Comparison of ENCODE assay signal across 12 mouse cellular contexts in the genomic region with DNA sequence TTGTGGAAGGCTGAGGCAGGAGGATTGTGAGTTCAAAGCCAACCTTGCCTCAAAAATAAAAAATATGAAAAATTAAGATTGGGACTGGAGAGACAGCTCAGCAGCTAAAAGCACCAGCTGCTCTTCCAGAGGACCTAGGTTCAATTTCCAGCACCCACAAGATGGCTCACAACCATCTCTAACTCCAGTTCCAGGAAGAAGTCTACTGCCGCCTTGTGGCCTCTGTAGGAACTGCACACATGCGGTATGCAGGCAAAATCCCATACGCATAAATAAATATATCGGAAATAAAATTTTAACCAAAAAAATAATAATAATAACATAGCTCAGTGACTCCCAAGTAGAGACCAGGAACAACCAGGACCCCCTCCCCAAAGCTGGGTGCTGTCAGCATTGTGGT. TPM values are rescaled to one million over a fixed set of nuclear protein-coding genes. Genes with fewer than 3 reads are reported as not detected.
A peak's percentile ranks its signal among the peaks of the same experiment; 100 is the strongest.
DNase-seq lines count a peak whose midpoint lies in the region; ATAC-seq and TF ChIP-seq lines count a peak whose summit lies in the region.
"Had no signal": no experiment of that assay in that cellular context is flagged by ENCODE, and none has a peak within 500 bp of the region (broad histone marks: within the 10 kb centered on the region; RNA-seq: fewer than 3 reads in every experiment).

No protein-coding gene starts in this region.

- no peak for ATAC-seq in cerebellum, adult (ENCODE audit: insufficient number of reproducible peaks, low FRiP score, low TSS enrichment)
- ATAC-seq in Patski, result no peak
- no peak for ATAC-seq in hindbrain, embryonic 14.5 days (ENCODE audit: low FRiP score)
- ATAC-seq: hindbrain, embryonic 16.5 days had no signal

- POLR2A ChIA-PET in Patski (lab: Charles Lee), result no interaction called here

- no peak for TF ChIP-seq POLR2A in lung, adult 2 months (IDR thresholded peaks at IDR 0.05; ENCODE audit: borderline replicate concordance, extremely low read depth, low read depth, low read length)
- TF ChIP-seq POLR2A in small intestine, adult 2 months (IDR thresholded peaks at IDR 0.05; ENCODE audit: low read depth, low read length), result no peak

- no peak overlapping the region for H3K27ac ChIP-seq in small intestine, adult 2 months (ENCODE audit: insufficient read depth, low read depth, low read length)
- H3K27ac ChIP-seq in hindbrain, embryonic 14.5 days, result no peak overlapping the region

- peak; percentile 23 to 48 for DNase-seq in cerebellum, postnatal 10 days
- DNase-seq in lung, adult 2 months, result no peak
- no peak for DNase-seq in lung, postnatal 25 days (ENCODE audit: low spot score)
- DNase-seq in Patski (ENCODE audit: low read depth, low spot score), result no peak
- no peak for DNase-seq in gastrocnemius, adult 18-20 months (ENCODE audit: low spot score)
- no peak for DNase-seq in hindbrain, embryonic 14.5 days (ENCODE audit: low spot score)
- DNase-seq: adrenal gland, adult 2 months had no signal

- 0 out of 2 replicates have a peak, but pooled peaks have one; percentile 16 for TF ChIP-seq CTCF in lung, adult 2 months (IDR thresholded peaks at IDR 0.05; ENCODE audit: insufficient read depth, low read length)
- TF ChIP-seq CTCF in Patski (IDR thresholded peaks at IDR 0.05), result peak; percentile 58
- peak; percentile 52; the same call in 1 of the 2 replicates for TF ChIP-seq CTCF in small intestine, adult 2 months (IDR thresholded peaks at IDR 0.05; ENCODE audit: extremely low read depth, insufficient read length, insufficient replicate concordance, low read depth, low read length)

- in situ Hi-C loops in Patski (cut with MboI; ENCODE audit: low pct_unique_long_range_greater_than_20kb), result loop anchor here (10.0 kb wide), 1 partner anchor 242 kb away; no protein-coding TSS in a partner anchor

- no peaks in the 10 kb centered on the region for H3K36me3 ChIP-seq in small intestine, adult 2 months (ENCODE audit: control insufficient read depth, insufficient read depth, low read length)
- no peaks in the 10 kb centered on the region for H3K36me3 ChIP-seq in hindbrain, embryonic 14.5 days (replicated peaks; ENCODE audit: control insufficient read depth, insufficient read depth)

- CTCF ChIA-PET in Patski (lab: Charles Lee), result no interaction called here

- peaks cover 7% of the 10 kb centered on the region for H3K27me3 ChIP-seq in Patski
- H3K27me3 ChIP-seq in small intestine, adult 2 months (ENCODE audit: control insufficient read depth, insufficient read depth, low read length), result no peaks in the 10 kb centered on the region
- no peaks in the 10 kb centered on the region for H3K27me3 ChIP-seq in hindbrain, embryonic 14.5 days (ENCODE audit: control insufficient read depth, insufficient read depth, low read length)

- H3K4me2 ChIP-seq in hindbrain, embryonic 14.5 days (replicated peaks), result no peak overlapping the region

- H3K9ac ChIP-seq in hindbrain, embryonic 14.5 days, result no peak overlapping the region

- H3K9me3 ChIP-seq in hindbrain, embryonic 14.5 days (ENCODE audit: control insufficient read depth, low read length), result no peaks in the 10 kb centered on the region
- H3K9me3 ChIP-seq: megakaryocyte, embryonic 14.5 days had no signal

- peaks cover 4% of the 10 kb centered on the region for H3K4me1 ChIP-seq in lung, adult 2 months (ENCODE audit: control insufficient read depth, insufficient read depth, low read length)
- H3K4me1 ChIP-seq in small intestine, adult 2 months (ENCODE audit: control insufficient read depth, insufficient read depth, insufficient read length, low read length), result peaks cover 12% of the 10 kb centered on the region; the same call in 1 of the 2 replicates
- H3K4me1 ChIP-seq in hindbrain, embryonic 14.5 days (replicated peaks; ENCODE audit: control insufficient read depth, insufficient read depth, low read length), result no peaks in the 10 kb centered on the region

- no peak overlapping the region for H3K4me3 ChIP-seq in lung, adult 2 months (replicated peaks; ENCODE audit: extremely low read depth, low read depth, low read length)
- no peak overlapping the region for H3K4me3 ChIP-seq in small intestine, adult 2 months (ENCODE audit: low read depth, low read length)
- H3K4me3 ChIP-seq in hindbrain, embryonic 14.5 days (replicated peaks; ENCODE audit: low read length), result no peak overlapping the region
- H3K4me3 ChIP-seq: megakaryocyte, embryonic 14.5 days had no signal

- WGBS in lung, adult 2 months, result 73% methylated on average over 4 of the region's 4 CpGs
- WGBS in small intestine, adult 2 months, result 75% methylated on average over 4 of the region's 4 CpGs
- 79% methylated on average over 4 of the region's 4 CpGs for WGBS in hindbrain, embryonic 14.5 days

RNA-seq across cellular contexts. Expression of gene Lrp3, which starts 51.4 kb away (rescaled TPM):
- polyA plus RNA-seq in lung, adult 2 months (2012; rRNA removed), result 10.1 and 12.3 TPM in 2 replicates
- 5.1 TPM for polyA plus RNA-seq in Patski (2021)
- 4.2 and 5.0 TPM in 2 replicates for polyA plus RNA-seq in small intestine, adult 2 months (2012; rRNA removed)
- total RNA-seq in gastrocnemius, adult 18-20 months (2021), result 1 to 10 TPM; 5.8 to 6.1 TPM
- polyA plus RNA-seq in hindbrain, embryonic 14.5 days (2014; fragmentation: Nextera tagmentation; extraction: Ambion mirVana), result 25.1 and 27.3 TPM in 2 replicates
- total RNA-seq: granulocyte monocyte progenitor cell, adult 5-6 weeks had no signal

RNA-seq across cellular contexts. Expression of gene Gpatch1, which starts 51.6 kb away (rescaled TPM):
- 4.9 and 5.7 TPM in 2 replicates for polyA plus RNA-seq in lung, adult 2 months (2012; rRNA removed)
- 15.5 TPM for polyA plus RNA-seq in Patski (2021)
- polyA plus RNA-seq in small intestine, adult 2 months (2012; rRNA removed), result 0.89 and 2.2 TPM in 2 replicates
- total RNA-seq in gastrocnemius, adult 18-20 months (2021), result 1 to 10 TPM; 7.0 to 7.6 TPM
- 18.7 and 19.3 TPM in 2 replicates for polyA plus RNA-seq in hindbrain, embryonic 14.5 days (2014; fragmentation: Nextera tagmentation; extraction: Ambion mirVana)

Comparison
In these comparisons a context has a peak if more than half of its experiments do, and no peak if none do; other contexts are left out.
1. DNase-seq: peak in cerebellum, postnatal 10 days (2 of 2); none in lung, adult 2 months (single experiment), lung, postnatal 25 days (single experiment), Patski (single experiment), gastrocnemius, adult 18-20 months (single experiment) and hindbrain, embryonic 14.5 days (single experiment).
2. Peak in every context shown above with its lines, with median percentiles within 50 percentile points of each other: CTCF ChIP-seq.